Mouse (Mus musculus) A20 (cell line): ENCODE measurements around the gene Prr14l.
"Not testable (repeated sequence)": the region's sequence is repeated elsewhere in the genome, so short reads cannot be mapped to it uniquely, and the experiment has no call there.

ENCODE experiments used
- DNase-seq: peaks from one replicate; pipeline ENCODE4 v3.0.0-alpha.2; 2011; ENCODE audit warnings: low read depth, low spot score

The Prr14l gene

DNA sequence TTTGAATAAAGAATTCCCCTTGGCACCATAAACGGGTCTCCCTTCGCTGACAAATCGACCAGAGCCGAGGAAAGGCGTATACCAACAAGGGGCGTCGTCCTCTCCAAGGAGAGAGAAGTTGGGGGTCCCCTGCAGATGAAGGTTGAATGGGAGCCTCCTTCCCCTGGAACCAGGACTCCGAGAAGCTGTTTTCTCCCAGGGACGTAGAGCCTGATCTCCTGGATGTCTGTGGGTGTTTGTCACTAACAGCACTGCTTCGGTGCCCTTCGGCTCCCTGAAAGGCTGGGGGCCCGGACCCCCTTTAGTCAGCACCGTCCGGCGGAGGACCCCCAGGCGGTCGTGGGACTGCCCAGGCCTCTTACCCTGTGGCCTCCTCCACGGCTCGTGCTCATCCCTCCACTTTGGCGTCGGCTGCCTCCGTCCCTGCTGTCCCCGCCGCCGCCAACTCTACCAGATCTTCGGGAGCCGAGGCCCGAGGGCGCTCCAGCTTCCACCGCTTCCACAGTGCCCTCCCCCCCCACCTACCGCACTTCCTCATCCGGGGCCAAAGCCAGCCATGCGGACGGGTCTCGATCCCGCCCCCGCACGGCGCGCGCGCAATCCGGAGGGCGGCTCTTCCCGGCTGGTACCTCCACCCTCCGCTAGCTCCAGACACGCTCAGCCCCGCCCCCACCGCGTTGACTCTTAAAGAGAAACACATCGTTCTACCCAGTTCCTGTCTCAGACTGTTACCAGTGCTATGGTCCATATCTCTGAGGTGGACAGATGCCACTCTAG lies at the start of gene Prr14l:
Gene Prr14l (minus strand): TSS at position 526 of the 777 bp plus-strand sequence.
- peak; percentile 99 for DNase-seq

DNA sequence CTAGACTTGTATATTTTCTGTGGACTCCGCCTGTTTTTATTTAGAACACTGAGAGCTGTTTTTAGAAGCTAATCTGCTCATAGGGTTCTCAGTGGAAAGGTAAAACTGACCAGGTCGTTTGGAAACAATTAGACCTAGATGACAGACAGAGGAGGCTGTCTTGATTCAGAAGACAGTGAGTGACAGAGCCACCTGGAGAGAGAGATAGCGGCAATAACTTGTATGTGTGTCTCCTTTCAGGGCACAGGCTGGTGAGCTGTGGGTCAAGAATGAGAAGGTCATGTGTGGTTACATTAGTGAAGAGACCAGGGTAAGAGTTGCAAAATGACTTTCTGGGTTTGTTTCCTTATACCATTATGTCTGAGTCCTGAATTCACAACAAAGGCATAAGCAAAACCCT lies 32.7 kb upstream of the Prr14l start:
- DNase-seq, result no peak

DNA sequence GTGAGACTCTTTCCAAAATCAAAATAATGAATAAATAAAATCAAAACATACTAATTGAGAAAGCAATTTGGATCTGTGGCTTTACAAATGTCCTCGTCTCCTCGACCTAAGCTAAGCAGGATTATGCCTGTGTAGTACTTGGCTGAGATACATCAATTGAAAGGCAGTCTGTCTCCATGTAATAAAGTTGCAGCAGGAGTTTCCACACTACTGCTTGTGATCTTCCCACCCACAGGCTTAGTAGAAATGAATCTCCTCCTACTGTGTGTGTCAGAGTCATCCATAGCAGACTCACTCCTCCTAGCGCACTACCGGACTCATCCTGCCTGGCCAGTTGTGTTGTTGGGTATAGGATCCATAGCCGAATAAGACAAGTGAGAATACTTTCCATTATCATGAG lies 18.3 kb upstream of the Prr14l start:
- no peak for DNase-seq

DNA sequence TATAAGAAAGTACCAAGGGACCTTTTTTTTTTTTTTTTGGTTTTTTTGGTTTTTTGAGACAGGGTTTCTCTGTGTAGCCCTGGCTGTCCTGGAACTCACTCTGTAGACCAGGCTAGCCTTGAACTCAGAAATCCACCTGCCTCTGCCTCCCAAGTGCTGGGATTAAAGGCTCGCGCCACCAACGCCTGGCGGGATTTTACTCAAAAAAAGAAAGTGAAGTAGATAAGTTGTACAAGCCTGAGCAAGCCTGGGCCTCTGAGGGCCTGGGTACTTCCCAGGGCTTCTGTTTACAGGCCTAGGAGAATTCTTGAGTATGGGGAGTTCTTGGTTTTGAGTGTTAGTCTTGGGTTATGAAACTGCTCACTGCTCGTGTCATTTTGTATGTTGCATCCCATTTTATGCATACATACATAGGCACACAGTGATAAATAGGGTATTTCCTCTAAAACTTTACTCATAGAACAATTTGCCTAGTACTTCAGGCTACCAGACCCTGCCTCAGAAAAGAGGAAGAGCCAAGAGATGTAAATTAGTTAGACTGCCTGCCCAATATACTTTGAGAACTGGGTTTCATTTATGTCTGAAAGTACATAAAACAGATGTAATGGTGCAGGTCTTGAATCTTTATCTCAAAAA lies 15.5 kb upstream of the Prr14l start:
- peak; percentile 83 for DNase-seq

DNA sequence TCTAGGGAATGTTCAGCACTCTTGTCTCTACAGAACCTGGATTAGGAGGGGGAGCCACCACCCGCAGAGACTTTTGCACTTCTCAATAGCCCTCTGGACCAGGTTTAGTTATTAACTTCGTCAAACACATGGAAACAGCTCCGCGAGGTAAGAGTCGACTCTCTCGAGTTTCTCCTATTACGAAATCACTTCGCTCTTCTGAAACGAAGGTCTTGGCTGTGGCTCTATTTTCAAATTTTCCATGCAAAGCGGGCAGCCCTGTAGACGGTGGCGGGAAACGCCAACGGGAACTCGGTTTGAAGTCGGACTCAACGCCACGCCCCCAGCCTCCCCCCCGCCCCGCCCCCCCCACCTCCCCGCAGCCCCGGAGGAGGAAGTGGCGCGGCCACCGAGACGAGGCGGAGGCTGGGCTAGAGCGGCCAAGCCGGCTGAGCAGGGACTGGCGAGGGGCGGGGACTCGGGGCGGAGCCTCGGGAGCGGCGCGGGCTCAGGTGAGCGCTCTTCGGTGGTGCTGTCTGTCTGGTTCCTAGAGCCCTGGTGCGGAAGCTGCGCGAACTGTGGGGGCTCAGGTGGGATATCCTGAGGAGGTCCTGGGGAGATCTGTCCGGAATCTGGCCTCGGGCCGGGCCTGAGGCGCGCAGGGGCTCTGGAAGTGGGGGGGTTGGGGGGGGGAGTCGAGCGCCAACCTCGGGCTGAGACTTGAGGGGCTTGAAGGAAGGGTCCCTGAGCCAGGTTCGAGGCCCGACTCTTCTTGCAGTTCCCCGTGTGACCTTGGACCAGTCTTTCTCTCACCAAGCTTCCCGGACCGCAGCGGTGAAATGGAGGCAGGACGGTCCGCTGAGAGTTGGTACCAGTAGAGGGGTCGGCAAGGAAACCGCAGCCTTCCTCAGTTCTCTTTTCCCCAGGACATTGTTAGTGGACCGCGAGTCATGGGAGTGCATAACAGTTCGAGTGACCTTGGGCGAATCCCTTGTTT lies 9.5 kb upstream of the Prr14l start, which contains the start of gene Depdc5:
Gene Depdc5 (plus strand): TSS at position 449 of the 976 bp plus-strand sequence.
- peak; percentile 95 for DNase-seq

DNA sequence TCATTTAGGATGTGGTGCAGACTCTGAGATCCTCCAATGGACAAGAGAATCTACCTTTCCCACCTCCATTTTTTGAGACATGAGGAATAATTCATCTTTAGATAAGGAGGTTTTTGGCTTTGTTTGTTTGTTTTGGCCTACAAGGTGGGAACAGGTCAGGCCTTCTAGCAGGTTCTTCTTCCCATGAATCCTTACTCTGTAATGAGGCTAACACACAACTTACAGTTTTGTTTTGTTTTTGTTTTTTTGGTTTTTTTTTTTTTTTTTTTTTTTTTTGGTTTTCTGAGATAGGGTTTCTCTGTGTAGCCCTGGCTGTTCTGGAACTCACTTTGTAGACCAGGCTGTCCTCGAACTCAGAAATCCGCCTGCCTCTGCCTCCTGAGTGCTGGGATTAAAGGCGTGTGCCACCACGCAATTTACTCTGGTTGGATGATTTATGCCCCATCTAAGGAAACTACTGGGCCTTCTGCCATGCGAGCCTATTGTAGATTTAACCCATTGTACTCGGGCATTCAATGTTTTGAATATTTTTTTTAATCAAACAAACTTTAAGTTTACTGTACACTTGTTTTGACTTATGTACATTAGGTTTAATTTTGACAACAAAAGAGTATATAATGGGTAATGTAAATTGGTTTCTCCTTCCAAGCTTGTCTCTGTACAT lies 8.5 kb upstream of the Prr14l start:
- DNase-seq, result no peak

DNA sequence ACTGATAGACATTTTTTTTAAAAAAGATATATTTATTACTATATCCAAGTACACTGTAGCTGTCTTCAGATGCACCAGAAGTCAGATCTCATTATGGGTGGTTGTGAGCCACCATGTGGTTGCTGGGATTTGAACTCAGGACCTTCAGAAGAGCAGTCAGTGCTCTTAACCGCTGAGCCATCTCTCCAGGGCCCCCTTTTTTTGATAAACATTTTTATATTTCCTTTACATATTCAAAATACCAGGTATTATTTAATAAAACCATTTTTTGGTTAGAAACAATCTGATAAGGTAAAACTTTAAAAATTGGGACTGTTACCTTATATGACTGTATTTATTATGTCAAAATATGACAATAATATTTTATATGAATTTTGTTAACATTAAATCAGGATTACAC lies 7.0 kb upstream of the Prr14l start:
- DNase-seq, result no peak

DNA sequence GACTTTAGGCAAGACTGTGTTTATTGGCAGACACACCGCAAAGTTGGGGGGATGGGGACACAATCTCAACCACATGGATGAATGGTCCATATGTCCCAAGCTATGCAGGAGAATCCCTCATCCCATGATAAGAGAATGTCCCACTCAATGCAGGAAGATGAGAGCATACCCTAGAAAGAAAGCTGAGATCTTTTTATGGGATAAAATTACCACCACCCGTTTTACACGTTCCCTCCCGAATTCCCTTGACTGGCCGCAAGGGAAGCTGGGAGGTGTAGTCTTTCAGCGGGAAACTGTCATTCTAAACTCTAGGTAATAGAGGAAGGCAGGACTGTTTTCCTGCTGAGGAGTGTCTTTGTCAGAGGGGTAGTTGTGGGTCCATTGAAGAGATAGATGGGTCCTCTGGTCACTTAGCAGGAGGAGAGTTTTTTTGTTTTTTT lies 3.7 kb upstream of the Prr14l start:
- peak; percentile 80 for DNase-seq

DNA sequence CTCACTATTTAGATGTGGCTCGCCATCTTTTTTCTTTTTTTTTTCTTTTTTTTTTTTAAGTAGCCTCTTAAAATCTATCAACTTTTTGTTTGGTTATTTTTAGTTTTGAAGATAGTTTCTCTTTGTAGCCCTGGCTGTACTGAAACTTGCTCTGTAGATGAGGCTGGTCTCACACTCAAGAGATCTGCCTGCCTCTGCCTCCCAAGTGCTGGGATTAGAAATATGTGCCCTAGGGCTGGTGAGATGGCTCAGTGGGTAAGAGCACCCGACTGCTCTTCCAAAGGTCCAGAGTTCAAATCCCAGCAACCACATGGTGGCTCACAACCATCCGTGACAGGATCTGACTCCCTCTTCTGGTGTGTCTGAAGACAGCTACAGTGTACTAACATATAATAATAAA lies 1.2 kb upstream of the Prr14l start:
- not testable (repeated sequence) for DNase-seq

DNA sequence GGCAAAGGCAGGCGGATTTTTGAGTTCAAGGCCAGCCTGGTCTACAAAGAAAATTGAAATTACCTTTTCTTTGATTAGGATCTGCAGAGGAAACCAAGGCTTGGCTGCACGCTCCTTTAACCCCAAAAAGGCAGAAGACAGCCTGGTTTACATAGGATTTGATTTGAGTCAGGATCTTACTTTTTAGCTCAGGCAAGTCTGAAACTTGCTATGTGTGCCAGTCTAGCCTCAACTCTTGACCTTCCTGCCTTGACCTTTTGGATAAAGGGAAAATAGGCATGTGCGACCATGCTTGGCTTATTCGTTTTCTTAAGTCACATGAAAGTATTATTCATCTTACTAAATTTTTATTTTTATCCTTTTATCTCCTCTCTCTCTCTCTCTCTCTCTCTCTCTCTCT lies 762 bp upstream of the Prr14l start:
- no peak for DNase-seq

DNA sequence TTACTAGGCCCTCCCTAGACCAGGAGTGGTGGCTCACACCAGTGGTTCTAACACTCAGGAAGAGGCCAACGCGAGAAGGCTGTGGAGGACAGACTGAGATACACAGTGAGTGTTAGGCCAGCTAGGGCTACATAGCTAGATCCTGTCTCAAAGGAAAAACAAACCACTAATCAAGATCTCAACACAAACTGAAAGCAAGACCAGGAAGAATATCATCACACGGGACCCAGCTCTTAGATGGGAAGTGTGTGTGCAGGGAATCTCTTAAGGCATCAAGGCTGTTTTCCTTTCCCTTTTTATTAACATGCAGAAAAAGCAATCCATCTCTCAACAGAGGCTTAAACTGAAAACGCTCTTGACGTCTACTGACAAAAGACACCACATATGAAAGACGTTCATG lies 2.0 kb downstream of the Prr14l start:
- DNase-seq, result peak; percentile 56

DNA sequence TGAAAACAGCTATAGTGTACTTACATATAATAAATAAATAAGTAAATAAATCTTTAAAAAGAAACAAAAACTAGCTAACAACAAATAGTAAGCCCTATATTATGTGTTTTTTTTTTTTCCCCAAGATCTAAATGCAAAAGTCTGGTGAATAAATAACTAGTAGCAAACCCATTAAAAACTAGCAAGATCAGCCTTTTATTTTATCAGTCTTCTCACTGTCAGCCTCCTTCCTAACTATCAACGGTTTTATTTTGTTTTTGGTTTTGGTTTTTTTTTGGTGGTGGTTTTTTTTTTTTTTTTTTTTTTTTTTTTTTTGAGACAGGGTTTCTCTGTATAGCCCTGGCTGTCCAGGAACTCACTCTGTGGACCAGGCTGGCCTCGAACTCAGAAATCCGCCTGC lies 4.5 kb downstream of the Prr14l start:
- not testable (repeated sequence) for DNase-seq

DNA sequence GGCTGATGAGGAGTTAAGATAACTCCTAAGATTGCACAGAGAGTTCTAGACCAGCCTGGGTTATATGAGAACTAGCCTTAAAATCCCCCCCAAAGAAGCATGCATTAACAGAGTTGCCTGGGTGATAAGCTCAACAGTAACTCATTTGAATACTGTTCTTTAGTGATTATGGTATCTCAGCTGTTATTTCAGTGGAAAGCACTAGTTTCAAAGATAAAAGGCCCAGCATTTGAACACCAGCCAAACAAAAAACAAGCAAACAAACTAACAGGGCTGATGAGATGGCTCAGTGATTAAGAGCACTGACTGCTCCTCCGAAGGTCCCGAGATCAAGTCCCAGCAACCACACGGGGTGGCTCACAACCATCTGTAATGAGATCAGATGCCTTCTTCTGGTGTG lies 4.9 kb downstream of the Prr14l start:
- DNase-seq, result no peak

DNA sequence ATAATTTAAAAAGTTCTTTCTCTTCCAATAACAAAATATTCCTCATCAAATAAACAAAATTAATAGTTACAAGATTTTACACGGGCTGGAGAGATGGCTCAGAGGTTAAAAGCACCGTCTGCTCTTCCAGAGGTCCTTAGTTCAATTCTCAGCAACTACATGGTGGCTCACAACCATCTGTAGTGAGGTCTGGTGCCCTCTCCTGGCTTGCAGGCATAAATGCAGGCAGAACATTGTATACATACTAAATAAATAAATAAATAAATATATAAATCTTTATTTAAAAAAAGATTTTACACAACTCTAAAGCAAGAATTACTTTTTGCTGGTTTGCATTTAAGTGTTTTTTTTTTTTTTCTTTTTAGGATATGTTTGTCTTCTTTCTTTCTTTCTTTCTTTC lies 14.0 kb downstream of the Prr14l start:
- no peak for DNase-seq

DNA sequence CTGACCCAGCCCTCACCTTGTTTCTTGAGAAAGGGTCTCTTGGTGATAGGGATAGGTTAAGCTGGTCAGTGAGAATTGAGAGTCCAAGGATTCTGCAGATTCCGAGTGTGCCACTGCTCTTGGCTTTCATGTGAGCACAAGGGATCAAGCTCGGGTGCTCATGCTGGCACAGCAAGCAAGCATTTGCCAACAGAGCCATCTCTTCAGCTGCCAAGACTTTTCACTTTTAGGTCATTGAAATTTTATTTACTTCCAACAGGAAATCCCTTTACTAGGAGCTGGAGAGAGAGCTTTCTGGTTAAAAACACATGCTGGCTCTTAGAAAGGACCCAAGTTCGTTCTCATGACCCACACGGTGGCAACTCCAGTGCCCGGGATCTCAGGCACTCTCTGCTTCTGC lies 17.1 kb downstream of the Prr14l start:
- DNase-seq, result no peak

DNA sequence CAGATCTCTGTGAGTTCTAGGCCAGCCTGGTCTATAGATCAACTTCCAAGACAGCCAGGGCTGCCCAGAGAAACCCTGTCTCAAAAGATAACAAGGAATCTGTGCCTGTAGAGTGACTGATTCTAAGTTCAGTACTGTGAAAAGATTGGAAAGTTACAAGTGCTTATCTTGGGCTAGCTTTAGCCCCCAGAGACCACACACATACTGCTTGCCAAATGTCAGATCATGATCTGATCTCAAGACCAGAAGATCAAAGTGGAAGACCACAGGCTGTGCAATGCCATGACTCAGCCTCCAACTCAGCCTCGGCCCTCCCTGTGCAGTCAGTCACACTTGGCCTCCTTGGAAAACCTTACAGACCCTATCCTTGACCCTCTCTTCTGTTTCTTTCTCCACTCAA lies 19.6 kb downstream of the Prr14l start:
- DNase-seq, result no peak

DNA sequence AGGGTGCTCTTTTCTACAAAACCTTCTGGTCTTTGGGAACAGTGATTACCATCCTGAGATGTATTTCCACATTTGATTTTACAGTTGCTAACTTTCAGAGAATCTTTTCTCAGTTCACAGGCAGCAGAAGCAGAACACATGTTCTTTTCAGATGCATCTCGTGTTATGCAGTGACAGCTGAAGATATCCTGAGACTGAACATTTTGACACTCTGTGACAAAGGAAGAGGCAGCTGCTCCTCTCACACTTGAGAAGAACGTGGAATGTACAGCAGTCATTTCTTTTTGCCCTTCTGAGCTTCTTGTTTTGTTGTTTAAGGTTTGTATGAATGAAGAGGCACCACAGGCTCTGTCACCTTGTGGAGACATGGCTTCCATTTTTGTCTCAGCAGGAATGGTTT lies 24.0 kb downstream of the Prr14l start:
- no peak for DNase-seq

DNA sequence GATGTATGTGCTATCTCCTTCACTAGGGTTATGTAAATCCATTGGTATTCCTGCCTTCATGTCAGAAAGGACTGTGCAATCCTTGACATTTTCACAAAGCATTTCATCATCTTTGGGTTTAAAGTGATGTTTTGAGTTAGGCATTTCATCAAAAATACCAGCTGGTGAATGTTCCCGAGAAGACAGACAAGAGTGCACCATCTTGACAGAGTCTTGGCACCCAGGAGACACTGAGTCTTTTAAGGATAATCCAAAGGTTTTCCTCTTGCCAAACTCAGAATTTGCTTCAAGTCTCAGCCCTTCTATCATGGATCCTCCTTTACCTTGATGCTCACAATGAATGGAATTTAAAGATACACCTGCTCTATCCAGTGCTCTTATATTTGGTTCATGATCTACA lies 25.3 kb downstream of the Prr14l start:
- not testable (repeated sequence) for DNase-seq

DNA sequence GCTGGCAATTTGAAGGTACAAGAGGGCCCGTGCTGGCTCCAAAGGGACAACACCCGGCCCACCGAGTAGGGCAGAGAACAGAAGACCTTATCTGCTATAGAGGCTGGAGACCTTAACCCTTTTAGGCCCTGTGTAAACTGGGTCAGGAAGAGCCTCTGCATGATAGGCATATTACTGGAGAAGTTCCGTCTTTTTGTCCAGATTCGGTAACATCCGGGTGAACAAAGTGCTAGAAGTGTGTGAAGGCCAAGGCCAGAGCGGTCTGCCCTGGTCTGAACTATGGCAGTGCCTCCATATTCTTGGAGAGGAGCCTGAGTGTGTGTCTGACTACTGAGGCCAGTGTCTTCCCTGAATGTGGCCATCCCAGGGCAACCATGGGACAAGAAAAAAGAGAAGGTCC lies 27.0 kb downstream of the Prr14l start, which contains the start of gene Gm20671:
Gene Gm20671 (minus strand): TSS at position 101 of the 400 bp plus-strand sequence.
- no peak for DNase-seq

DNA sequence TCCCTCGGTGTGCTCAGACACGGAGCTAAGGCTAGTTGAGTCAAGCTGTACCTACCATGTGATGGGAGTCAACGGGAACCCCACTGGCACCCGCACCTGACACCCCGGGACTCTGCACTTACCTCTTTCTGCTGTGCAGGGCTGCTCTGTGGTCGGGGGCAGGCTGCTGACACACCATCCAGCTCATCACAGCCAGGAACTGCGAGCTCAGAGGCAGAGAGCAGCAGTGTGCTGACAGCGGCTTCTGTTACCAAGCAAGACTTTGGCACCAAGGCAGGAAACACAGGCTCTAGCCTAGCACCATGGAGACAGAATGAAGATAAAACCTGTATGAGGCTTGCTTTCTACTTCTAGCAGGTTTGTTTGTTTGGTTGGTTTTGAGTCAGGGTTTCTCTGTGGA lies 33.6 kb downstream of the Prr14l start:
- no peak for DNase-seq

DNA sequence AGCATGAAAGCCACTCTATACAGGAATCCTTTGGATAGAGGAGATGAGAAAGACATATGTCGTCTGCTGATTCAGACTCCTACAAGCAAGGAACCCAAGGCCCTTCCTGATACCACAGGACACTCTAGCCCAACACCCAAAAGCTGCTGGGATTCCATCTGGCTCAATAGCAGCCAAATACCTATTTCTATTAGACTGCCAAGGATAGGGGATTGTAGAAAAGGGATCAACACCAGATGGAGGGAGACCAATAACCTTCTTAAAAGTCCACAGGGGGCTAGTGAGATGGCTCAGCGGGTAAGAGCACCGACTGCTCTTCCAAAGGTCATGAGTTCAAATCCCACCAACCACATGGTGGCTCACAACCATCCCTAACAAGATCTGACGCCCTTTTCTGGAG lies 38.7 kb downstream of the Prr14l start:
- no peak for DNase-seq
